Mouse (Mus musculus) heart, postnatal 0 days (tissue): ENCODE measurements around the gene Pot1a. TPM values are rescaled to one million over a fixed set of nuclear protein-coding genes. Genes with fewer than 3 reads are reported as not detected.
A peak's percentile ranks its signal among the peaks of the same experiment; 100 is the strongest.

ENCODE experiments used
- ATAC-seq: fragments of 200-750 bp; cut with Nextera tagmentation; 2 replicates; pipeline ENCODE4 v1.8.0; 2017; ENCODE audit warnings: low read depth, moderate number of reproducible peaks, moderate library complexity; ENCODE audit not compliant: insufficient read depth
- DNase-seq: peaks from one replicate; pipeline ENCODE4 v3.0.0-alpha.2; 2016; ENCODE audit warnings: low spot score
- H3K27ac ChIP-seq: fragments of 300-500 bp; sonication (generic); 2 replicates; pipeline ENCODE4 v1.5.1; 2014; ENCODE audit warnings: low read depth, mild to moderate bottlenecking
- H3K27me3 ChIP-seq: fragments of 300-500 bp; sonication (generic); 2 replicates; pipeline ENCODE4 v1.6.1; 2014; ENCODE audit warnings: low read length, mixed read lengths; ENCODE audit not compliant: control insufficient read depth, insufficient read depth
- H3K36me3 ChIP-seq: fragments of 300-500 bp; sonication (generic); replicated peaks from 2 replicates; pipeline ENCODE4 v1.6.1; 2014; ENCODE audit warnings: low read length, mixed read lengths; ENCODE audit not compliant: control insufficient read depth, insufficient read depth
- H3K4me1 ChIP-seq: fragments of 300-500 bp; sonication (generic); 2 replicates; pipeline ENCODE4 v1.6.1; 2014; ENCODE audit warnings: antibody characterized with exemption; ENCODE audit not compliant: control insufficient read depth, insufficient read depth
- H3K4me2 ChIP-seq: fragments of 300-500 bp; sonication (generic); 2 replicates; pipeline ENCODE4 v1.6.1; 2014; ENCODE audit warnings: low read depth, mild to moderate bottlenecking, low read length, moderate library complexity
- H3K4me3 ChIP-seq: fragments of 300-500 bp; sonication (generic); 2 replicates; pipeline ENCODE4 v1.5.1; 2014; ENCODE audit warnings: low read depth, low read length
- H3K9ac ChIP-seq: fragments of 300-500 bp; sonication (generic); replicated peaks from 2 replicates; pipeline ENCODE4 v1.6.1; 2014; ENCODE audit warnings: low read depth, low read length, mixed read lengths
- H3K9me3 ChIP-seq: fragments of 300-500 bp; sonication (generic); replicated peaks from 2 replicates; pipeline ENCODE4 v1.6.1; 2016; ENCODE audit warnings: low read length; ENCODE audit not compliant: control insufficient read depth
- CTCF ChIP-seq: IDR thresholded peaks from 2 replicates; pipeline ENCODE4 v1.5.1; 2016; ENCODE audit warnings: antibody characterized with exemption, control low read depth, low read depth
- EP300 ChIP-seq: IDR thresholded peaks from 2 replicates; pipeline ENCODE4 v1.6.1; 2016; ENCODE audit warnings: antibody characterized with exemption, low read depth
- WGBS: fragments of 180-500 bp; shearing (Covaris S2); extraction: QIAGEN DNeasy Blood & Tissue Kit; methylation state at CpG from one replicate; pipeline ENCODE4 v1.1.7; 2014; 5-methylcytosine and 5-hydroxymethylcytosine counted together
- polyA plus RNA-seq: library from polyadenylated mRNA; unstranded; fragments of >200 nt; fragmentation: Nextera tagmentation; extraction: Ambion mirVana; gene quantifications from 2 replicates; pipeline ENCODE4 v1.2.1, GENCODE M21; 2015
- total RNA-seq: library from RNA; depleted of rRNA; stranded (reverse); fragments of >200 nt; gene quantifications from 2 replicates; pipeline ENCODE4 v1.2.3, GENCODE M21; 2014; ENCODE audit warnings: low replicate concordance; rRNA removed

Pot1a gene
- total and polyA plus RNA-seq, 2 experiments from 2014 or later, result 13.3 to 38.8 TPM

GRCm38 (mm10) chr6:25726560-25726959, 82.5 kb downstream of the Pot1a start:
- H3K9ac ChIP-seq, result no peak overlapping the region
- H3K27me3 ChIP-seq, result no peaks in the 10 kb centered on the region
- no peak for TF ChIP-seq EP300
- no peak overlapping the region for H3K4me3 ChIP-seq
- no peak overlapping the region for H3K4me2 ChIP-seq
- no peak for DNase-seq
- no peak overlapping the region for H3K27ac ChIP-seq
- 49% methylated on average over 1 of the region's 1 CpGs for WGBS
- ATAC-seq, result no peak
- H3K9me3 ChIP-seq, result no peaks in the 10 kb centered on the region
- no peaks in the 10 kb centered on the region for H3K36me3 ChIP-seq
- no peaks in the 10 kb centered on the region for H3K4me1 ChIP-seq

DNA sequence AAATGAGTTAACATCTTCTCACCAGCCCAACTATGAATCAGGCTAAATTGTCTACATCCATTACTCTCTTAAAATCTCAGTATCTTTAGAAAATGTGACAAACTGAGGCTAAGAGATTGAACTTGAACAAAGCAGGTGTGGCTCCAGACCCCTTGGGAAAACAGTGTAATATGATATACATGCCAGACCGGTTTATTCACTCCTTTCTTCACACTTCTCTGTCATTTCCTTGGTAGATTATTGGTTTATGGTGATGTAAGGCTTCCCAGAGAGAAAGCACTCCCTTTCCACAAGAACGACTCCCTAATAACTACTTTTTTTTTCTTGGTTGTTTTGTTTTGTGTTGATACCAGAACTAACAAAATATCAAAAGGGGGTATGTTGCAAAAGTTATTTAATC, 98.4 kb downstream of the Pot1a start:
- no peaks in the 10 kb centered on the region for H3K4me1 ChIP-seq
- no peak overlapping the region for H3K4me3 ChIP-seq
- no peak for TF ChIP-seq EP300
- no peak for TF ChIP-seq CTCF
- H3K36me3 ChIP-seq, result no peaks in the 10 kb centered on the region
- H3K27ac ChIP-seq, result no peak overlapping the region
- ATAC-seq (no peak), DNase-seq (no peak)
- H3K9ac ChIP-seq, result no peak overlapping the region
- WGBS, result 25% methylated on average over 2 of the region's 2 CpGs
- no peaks in the 10 kb centered on the region for H3K27me3 ChIP-seq
- no peak overlapping the region for H3K4me2 ChIP-seq
- H3K9me3 ChIP-seq, result no peaks in the 10 kb centered on the region

DNA sequence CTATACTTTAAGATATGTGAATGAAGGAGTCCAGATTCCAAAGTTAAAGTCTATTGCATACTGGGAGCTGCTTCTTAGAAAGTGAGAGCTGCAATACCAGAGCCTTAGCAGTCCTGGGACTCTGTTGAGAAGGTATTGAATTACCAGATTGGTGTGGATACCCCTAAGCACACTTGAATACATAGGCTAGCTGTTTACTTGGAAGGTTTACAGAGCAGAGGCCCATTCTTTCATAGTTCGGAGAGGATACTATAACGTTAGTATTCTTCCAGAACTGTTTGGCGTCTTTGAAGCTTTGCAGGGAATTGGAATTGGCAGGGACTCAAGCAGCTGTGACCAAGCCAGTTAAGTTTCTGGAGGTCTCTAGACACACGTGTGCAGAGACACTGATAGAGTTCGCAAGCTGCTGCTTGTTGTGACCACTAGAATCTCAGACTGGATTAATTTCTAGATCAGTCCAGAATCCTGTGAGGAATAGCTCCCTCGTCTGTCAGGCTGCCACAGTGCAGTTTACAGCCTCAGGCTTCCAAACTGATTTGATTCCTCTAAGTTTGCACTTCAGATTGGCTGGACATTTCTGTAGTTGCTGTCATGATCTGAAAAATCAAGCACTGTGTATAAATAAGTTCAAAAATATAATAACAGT, 99.7 kb downstream of the Pot1a start:
- Histone ChIP-seq H3K4me2 (no peak overlapping the region), H3K9me3 (no peaks in the 10 kb centered on the region), H3K4me1 (no peaks in the 10 kb centered on the region), H3K4me3 (no peak overlapping the region), H3K27me3 (no peaks in the 10 kb centered on the region), H3K9ac (no peak overlapping the region), H3K36me3 (no peaks in the 10 kb centered on the region), H3K27ac (no peak overlapping the region)
- WGBS, result 34% methylated on average over 6 of the region's 6 CpGs
- peak; percentile 18 for DNase-seq
- TF ChIP-seq EP300 (no peak), CTCF (peak; percentile 60)
- no peak for ATAC-seq

- WGBS, result 21% methylated on average over 2 of the region's 2 CpGs
- Histone ChIP-seq H3K9ac (no peak overlapping the region), H3K36me3 (no peaks in the 10 kb centered on the region), H3K4me1 (no peaks in the 10 kb centered on the region), H3K4me2 (no peak overlapping the region), H3K27ac (no peak overlapping the region), H3K27me3 (no peaks in the 10 kb centered on the region), H3K9me3 (no peaks in the 10 kb centered on the region), H3K4me3 (no peak overlapping the region)
- no peak for TF ChIP-seq EP300
- TF ChIP-seq CTCF, result no peak
- no peak for ATAC-seq
- no peak for DNase-seq
Measured at GRCm38 (mm10) chr6:25699956-25700355, 109.1 kb downstream of the Pot1a start.

Other genes with a start within 250 kb of the Pot1a start
- 0.27 TPM in 2 replicates for gene Gpr37, start 118.5 kb downstream of the Pot1a start, total RNA-seq
- gene Gpr37, start 118.5 kb downstream of the Pot1a start, polyA plus RNA-seq, result 0.29 and 0.44 TPM in 2 replicates